Mouse (Mus musculus) ES-Bruce4 (cell line): ENCODE data around the gene Cygb. TPM values are rescaled to one million over a fixed set of nuclear protein-coding genes. Genes with fewer than 3 reads are reported as not detected.

Experiments used
- H3K27ac ChIP-seq: 2 replicates; pipeline ENCODE4 v1.5.1; 2012; ENCODE audit warnings: low read length, inconsistent platforms; ENCODE audit not compliant: insufficient read depth
- H3K27me3 ChIP-seq: 2 replicates; pipeline ENCODE4 v1.6.1; 2012; ENCODE audit warnings: mild to moderate bottlenecking, low read length, inconsistent platforms; ENCODE audit not compliant: control insufficient read depth, poor library complexity, insufficient read depth, severe bottlenecking
- H3K36me3 ChIP-seq: 2 replicates; pipeline ENCODE4 v1.6.1; 2012; ENCODE audit warnings: inconsistent platforms, mild to moderate bottlenecking, low read length, moderate library complexity; ENCODE audit not compliant: control insufficient read depth, poor library complexity, insufficient read depth, severe bottlenecking
- H3K4me1 ChIP-seq: one replicate; pipeline ENCODE4 v1.8.1; 2011; ENCODE audit warnings: low read length; ENCODE audit not compliant: control insufficient read depth, insufficient read depth
- H3K4me3 ChIP-seq: 2 replicates; pipeline ENCODE4 v1.5.1; 2011; ENCODE audit warnings: low read depth, mild to moderate bottlenecking, low read length
- H3K9ac ChIP-seq: 2 replicates; pipeline ENCODE4 v1.6.1; 2012; ENCODE audit warnings: low read depth, mild to moderate bottlenecking, inconsistent platforms; ENCODE audit not compliant: poor library complexity, severe bottlenecking
- H3K9me3 ChIP-seq: replicated peaks from 2 replicates; pipeline ENCODE4 v1.6.1; 2012; ENCODE audit warnings: mild to moderate bottlenecking, low read length, inconsistent platforms; ENCODE audit not compliant: control insufficient read depth, poor library complexity, insufficient read depth, severe bottlenecking
- CTCF ChIP-seq: IDR thresholded peaks from one replicate; pipeline ENCODE4 v1.8.1; 2011; ENCODE audit warnings: low read depth, low read length
- EP300 ChIP-seq: IDR thresholded peaks from 2 replicates; pipeline ENCODE4 v1.6.1; 2011; ENCODE audit warnings: low read depth, low read length; ENCODE audit not compliant: insufficient read depth
- POLR2A ChIP-seq: IDR thresholded peaks from one replicate; pipeline ENCODE4 v1.8.1; 2011; ENCODE audit warnings: low read length; ENCODE audit not compliant: insufficient read depth
- polyA plus RNA-seq: library from polyadenylated mRNA; stranded (reverse); fragments of >200 nt; gene quantifications from 2 replicates; pipeline ENCODE4 v1.2.4, GENCODE M21; 2011; ENCODE audit warnings: low read depth; ENCODE audit not compliant: missing spikeins, insufficient read depth, insufficient read length

Gene Cygb
- polyA plus RNA-seq = not detected in 2 replicates

- H3K4me3 ChIP-seq = peak within 1 kb of the TSS; percentile 41
- no peak within 1 kb of the TSS for H3K27ac ChIP-seq
- no peaks in the 10 kb centered on the region for H3K27me3 ChIP-seq
- peak within 1 kb of the TSS; percentile 17; the same call in 1 of the 2 replicates for H3K9ac ChIP-seq
- no peaks in the 10 kb centered on the region for H3K9me3 ChIP-seq
- TF ChIP-seq POLR2A (no peak), CTCF (no peak), EP300 (no peak)
- H3K36me3 ChIP-seq = no peaks in the 10 kb centered on the region
- no peaks in the 10 kb centered on the region for H3K4me1 ChIP-seq
Observed at GRCm38 (mm10) chr11:116654255-116654821, at the start of gene Cygb. Cygb (minus strand) TSS chr11:116654313.

GRCm38 (mm10) chr11:116701377-116701841 is 47.3 kb upstream of the Cygb start:
- H3K36me3 ChIP-seq = no peaks in the 10 kb centered on the region
- no peaks in the 10 kb centered on the region for H3K9me3 ChIP-seq
- no peak for TF ChIP-seq EP300
- TF ChIP-seq CTCF = no peak
- TF ChIP-seq POLR2A = no peak
- H3K9ac ChIP-seq = no peak overlapping the region
- H3K4me1 ChIP-seq = peaks cover 7% of the 10 kb centered on the region
- H3K27me3 ChIP-seq = no peaks in the 10 kb centered on the region
- H3K27ac ChIP-seq = no peak overlapping the region
- no peak overlapping the region for H3K4me3 ChIP-seq

- no peaks in the 10 kb centered on the region for H3K36me3 ChIP-seq
- H3K9me3 ChIP-seq = no peaks in the 10 kb centered on the region
- H3K9ac ChIP-seq = no peak overlapping the region
- no peak overlapping the region for H3K4me3 ChIP-seq
- no peaks in the 10 kb centered on the region for H3K27me3 ChIP-seq
- H3K27ac ChIP-seq = peak overlapping the region; percentile 42
- TF ChIP-seq POLR2A (no peak), EP300 (0 out of 2 replicates have a peak, but pooled peaks have one; percentile 53), CTCF (no peak)
- peaks cover 11% of the 10 kb centered on the region for H3K4me1 ChIP-seq
Observed at GRCm38 (mm10) chr11:116697521-116697920, 43.4 kb upstream of the Cygb start.

- Histone ChIP-seq H3K27ac (no peak overlapping the region), H3K9me3 (no peaks in the 10 kb centered on the region), H3K9ac (no peak overlapping the region), H3K4me1 (peaks cover 11% of the 10 kb centered on the region), H3K27me3 (no peaks in the 10 kb centered on the region), H3K36me3 (no peaks in the 10 kb centered on the region), H3K4me3 (no peak overlapping the region)
- no peak for TF ChIP-seq POLR2A
- no peak for TF ChIP-seq CTCF
- TF ChIP-seq EP300 = no peak
Observed at GRCm38 (mm10) chr11:116696426-116696825, 42.3 kb upstream of the Cygb start.

- peak overlapping the region; percentile 3; the same call in 1 of the 2 replicates for H3K27ac ChIP-seq
- no peaks in the 10 kb centered on the region for H3K9me3 ChIP-seq
- H3K4me1 ChIP-seq = peaks cover 11% of the 10 kb centered on the region
- TF ChIP-seq EP300 (no peak), POLR2A (no peak), CTCF (no peak)
- H3K27me3 ChIP-seq = no peaks in the 10 kb centered on the region
- no peaks in the 10 kb centered on the region for H3K36me3 ChIP-seq
- no peak overlapping the region for H3K4me3 ChIP-seq
- no peak overlapping the region for H3K9ac ChIP-seq
Observed at GRCm38 (mm10) chr11:116695194-116695880, 41.2 kb upstream of the Cygb start.
